Mouse (Mus musculus) layer of hippocampus, postnatal 36 days (tissue): ENCODE results near the gene Ick. TPM values are rescaled to one million over a fixed set of nuclear protein-coding genes. Genes with fewer than 3 reads are reported as not detected.

Experiments
- DNase-seq, 2 experiments: peaks; one replicate each; pipeline ENCODE4 v3.0.0; 2022
- total RNA-seq, 2 experiments: library from RNA; stranded (reverse); gene quantifications; 2 replicates each; pipeline ENCODE4 v1.2.3; 2021

The Ick gene
- total RNA-seq, 2 experiments from 2014 or later = 21.3 to 22.2 TPM

DNA sequence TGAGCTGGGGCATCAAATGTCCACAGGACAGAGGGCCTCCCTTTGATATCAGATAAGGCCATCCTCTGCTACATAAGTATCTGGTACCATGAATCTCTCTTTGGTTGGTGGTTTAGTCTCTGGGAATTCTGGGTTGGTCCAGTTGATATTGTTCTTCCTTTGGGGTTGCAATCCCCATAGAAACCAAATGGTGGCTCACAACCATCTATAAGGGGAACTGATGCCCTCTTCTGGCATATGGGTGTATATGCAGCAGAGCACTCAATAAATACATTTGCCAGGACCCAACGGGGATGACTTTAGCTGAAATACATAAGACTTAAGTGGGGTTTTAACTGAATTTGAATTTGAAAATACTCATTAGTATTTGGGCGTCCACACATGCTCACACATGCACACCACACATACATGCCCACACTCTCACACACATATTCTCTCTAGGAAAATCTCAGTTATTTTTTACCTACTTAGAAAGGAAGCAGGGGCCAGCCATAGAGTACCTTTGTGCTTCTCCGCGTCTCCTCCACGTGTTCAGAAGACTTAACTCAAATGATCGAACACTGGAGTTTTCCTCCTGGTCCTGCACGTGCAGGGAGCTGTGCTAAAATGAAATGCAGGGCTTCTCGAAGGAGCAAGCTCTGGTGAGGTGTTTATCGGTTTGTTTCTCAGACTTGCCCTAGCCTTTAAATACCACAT lies 85.1 kb downstream of the Ick start:
- DNase-seq = no peak

DNA sequence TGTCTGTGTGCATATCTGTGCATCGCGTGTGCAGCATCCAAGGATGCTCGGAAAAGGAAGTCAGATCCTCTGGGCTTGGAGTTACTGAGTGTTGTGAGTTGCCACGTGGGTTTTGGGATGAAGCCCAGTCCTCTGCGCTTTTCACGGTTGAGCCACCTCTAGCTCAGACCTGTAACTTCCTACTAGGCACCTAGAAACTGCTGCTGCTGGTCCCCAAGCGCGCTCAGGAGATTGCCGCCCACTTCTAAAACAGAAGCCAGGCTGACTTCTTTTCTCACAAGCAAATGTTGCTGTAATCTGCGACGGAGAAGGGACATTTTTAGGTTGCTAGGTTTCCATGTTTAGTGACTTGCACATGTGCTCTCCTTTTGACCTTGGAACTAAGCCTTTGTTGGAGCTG lies 86.0 kb downstream of the Ick start:
- DNase-seq = no peak

DNA sequence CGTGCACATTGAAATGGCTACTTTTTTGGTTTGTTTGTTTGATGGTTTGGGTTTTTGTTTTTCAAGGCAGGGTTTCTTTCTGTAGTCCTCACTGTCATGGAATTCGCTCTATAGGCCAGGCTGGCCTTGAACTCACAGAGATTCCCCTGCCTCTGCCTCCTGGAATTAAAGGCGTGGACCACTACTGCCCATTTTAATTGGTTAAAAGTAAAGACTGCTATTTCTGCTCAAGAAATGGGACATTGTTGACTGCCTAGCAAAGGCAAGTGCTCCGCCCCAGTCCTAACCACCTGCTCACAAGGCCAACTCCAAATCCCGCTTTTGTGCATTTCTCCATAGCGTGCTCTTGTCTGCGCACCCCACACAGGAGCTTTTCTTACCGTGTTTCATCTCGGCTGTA lies 88.8 kb downstream of the Ick start:
- no peak for DNase-seq

DNA sequence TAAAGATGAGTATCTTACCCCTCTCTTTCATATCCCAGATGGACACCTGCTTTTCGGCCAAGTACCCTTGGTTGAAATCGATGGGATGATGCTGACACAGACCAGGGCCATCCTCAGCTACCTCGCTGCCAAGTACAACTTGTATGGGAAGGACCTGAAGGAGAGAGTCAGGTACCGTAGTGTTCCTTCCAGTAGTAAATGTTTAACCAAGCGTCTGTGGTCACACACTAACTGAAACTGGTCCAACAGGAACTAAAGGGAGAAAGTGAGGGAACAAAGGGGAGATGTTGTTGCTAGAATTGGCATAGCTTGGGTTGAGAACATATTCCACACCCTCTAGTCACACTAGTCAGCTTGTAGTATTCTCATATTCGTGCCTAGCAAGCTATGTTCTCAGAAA lies 95.2 kb downstream of the Ick start:
- DNase-seq = no peak

DNA sequence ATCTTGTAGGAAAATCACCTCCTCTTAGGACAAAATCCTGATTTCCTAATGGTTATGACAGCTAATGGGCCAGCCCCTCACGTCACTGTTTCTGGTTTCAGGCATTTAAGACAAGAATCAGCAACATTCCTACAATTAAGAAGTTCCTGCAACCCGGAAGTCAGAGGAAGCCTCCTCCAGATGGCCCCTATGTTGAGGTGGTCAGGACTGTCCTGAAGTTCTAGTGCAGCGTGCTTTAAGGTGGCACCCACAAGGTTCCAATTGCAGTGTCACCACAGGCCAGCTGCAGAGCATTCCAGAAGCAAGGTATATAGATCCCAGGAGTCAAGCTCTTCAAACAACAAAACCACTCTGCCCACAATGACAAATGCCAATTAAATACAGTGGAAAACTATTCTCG lies 100.0 kb downstream of the Ick start:
- no peak for DNase-seq

DNA sequence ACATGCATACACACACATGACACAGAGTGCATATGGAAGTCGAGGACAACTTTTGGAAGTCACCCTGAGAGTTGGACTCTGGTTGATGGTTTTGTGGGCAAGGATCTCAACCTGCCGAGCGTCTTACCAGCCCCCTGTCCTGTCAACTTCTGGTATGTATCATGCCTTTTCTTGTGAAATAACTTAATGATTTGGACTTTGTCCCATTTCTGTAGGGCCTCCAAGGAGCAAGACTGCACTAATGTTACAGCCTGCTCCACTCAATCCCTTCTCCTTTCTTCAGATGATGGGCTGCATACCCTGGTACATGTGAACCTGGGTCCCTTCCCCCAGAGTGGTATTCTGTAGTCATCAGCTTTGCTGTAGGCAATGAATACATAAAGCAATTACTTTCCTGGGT lies 101.1 kb downstream of the Ick start:
- DNase-seq = no peak

DNA sequence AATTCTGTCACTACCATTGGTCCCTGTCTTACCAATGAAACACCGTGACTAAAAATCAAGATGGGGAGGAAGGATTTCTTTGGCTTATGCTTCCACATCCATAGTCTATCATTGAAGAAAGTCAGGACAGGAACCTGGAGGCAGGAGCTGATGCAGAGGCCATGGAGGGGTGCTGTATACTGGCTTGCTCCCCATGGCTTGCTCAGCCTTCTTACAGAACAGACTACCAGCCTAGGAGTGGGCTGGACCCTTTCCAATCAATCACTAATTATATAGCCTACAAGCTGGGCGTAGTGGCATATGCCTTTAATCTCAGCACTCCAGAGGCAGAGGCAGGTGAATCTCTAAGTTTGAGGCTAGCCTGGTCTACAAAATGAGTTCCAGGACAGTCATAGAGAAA lies 101.8 kb downstream of the Ick start:
- DNase-seq = no peak

DNA sequence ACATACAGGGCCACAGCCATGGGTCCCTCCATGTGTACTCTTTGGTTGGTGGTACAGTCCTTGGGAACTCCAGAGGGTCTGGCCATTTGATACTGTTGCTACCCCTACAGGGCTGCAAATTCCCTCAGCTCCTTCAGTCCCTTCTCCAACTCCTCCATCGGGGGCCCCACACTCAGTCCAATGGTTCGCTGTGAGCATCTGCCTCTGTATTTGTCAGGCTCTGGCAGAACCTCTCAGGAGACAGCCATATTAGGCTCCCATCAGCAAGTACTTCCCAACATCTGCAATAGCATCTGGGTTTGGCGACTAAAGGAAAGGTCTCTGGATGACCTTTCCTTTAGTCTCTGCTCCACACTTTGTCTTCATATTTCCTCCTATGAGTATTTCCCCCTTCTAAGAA lies 102.5 kb downstream of the Ick start:
- DNase-seq = no peak

DNA sequence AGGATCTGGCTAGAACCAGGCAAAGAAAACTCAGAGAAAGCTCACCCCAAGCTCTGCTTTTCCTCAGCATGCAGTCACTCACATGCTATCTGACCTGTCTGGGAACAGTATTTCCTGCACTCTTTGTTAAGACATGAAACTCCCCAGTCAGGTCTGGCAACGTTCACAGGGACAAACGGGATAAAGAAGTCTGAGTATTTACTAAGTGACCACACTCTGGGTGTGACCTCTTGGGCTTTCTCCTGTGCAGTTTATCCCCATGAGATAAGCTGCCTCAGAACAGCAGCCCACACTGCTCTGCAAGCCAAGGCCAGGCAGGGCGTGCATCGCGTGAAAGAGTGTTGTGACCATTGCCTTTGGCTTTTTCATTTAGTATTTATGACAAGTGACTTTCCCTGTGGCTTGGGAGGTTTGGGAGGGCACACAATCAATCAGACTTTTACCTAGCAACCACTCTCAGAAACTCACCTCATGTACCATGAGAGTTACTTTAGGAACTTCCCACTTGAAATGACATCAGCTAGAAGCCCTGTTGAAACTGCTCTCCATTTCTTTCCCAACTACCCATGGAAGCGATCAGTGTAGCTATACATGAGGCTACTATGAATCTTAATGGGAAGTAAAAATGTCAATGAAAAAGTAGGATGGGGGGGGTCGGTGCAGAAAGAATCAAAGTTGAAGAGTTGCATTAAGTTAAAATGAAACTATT lies 103.5 kb downstream of the Ick start:
- no peak for DNase-seq

DNA sequence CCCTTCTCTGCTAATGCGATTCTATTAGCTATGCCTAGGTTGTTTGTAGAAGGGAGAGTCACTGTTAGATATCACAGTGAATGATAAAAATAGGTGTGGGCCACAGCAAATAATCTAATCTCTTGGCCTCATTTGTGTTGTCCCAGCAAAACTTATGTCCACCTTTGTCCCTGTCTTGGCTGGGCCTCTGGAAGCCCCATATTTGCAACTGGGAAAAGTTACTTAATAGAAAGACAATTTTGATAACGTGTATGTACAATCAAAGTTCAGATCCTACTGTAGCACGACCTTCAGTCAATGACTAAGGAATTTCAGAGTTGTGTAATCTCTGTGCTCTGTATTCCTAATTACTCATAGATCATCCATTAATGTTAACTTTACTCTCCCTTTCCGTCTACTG lies 108.1 kb downstream of the Ick start:
- DNase-seq = no peak

Other genes starting within 250 kb of the Ick start
- gene Elovl5, start 191.8 kb upstream of the Ick start, total RNA-seq = 10 to 100 TPM; 69.6 to 74.8 TPM
- not detected for gene Gcm1, start 57.3 kb upstream of the Ick start, total RNA-seq
- gene Fbxo9, start 127 bp upstream of the Ick start, total RNA-seq = 10 to 100 TPM; 90.2 to 92.4 TPM
- gene Gsta4, start 73.6 kb downstream of the Ick start, total RNA-seq = 10 to 100 TPM; 43.1 to 51.3 TPM
- not detected for gene Gsta1, start 121.5 kb downstream of the Ick start, total RNA-seq
- not detected for gene Gm3776, start 147.9 kb downstream of the Ick start, total RNA-seq
- not detected for gene Gm10639, start 180.7 kb downstream of the Ick start, total RNA-seq
- gene Omt2a, start 205.6 kb downstream of the Ick start, total RNA-seq = not detected
- not detected for gene Omt2b, start 218.4 kb downstream of the Ick start, total RNA-seq
- gene Gsta2, start 246.6 kb downstream of the Ick start, total RNA-seq = not detected